Mouse (Mus musculus): ENCODE data around the gene Arap1.

The Arap1 gene

GRCm38 (mm10) chr7:101347767-101348270 is at the start of gene Arap1:
Gene Arap1 (plus strand): TSS chr7:101348067.
- WGBS: 1% methylated on average over 35 of the region's 35 CpGs

GRCm38 (mm10) chr7:101298375-101298774 is 49.5 kb upstream of the Arap1 start:
- 91% methylated on average over 3 of the region's 3 CpGs for WGBS

- WGBS: 1% methylated on average over 30 of the region's 30 CpGs
Observed at GRCm38 (mm10) chr7:101301361-101301880, 46.4 kb upstream of the Arap1 start.

GRCm38 (mm10) chr7:101301881-101302456 is 45.9 kb upstream of the Arap1 start, which contains the start of gene Atg16l2:
Gene Atg16l2 (minus strand): TSS chr7:101302251.
- under 1% methylated on average over 39 of the region's 39 CpGs for WGBS

- WGBS: 23% methylated on average over 7 of the region's 7 CpGs
Observed at GRCm38 (mm10) chr7:101302691-101303090, 45.2 kb upstream of the Arap1 start.

- WGBS: 68% methylated on average over 2 of the region's 2 CpGs
Observed at GRCm38 (mm10) chr7:101306841-101307240, 41.0 kb upstream of the Arap1 start.

- 14% methylated on average over 5 of the region's 5 CpGs for WGBS
Observed at GRCm38 (mm10) chr7:101309985-101310326, 37.9 kb upstream of the Arap1 start.

- WGBS: under 1% methylated on average over 43 of the region's 43 CpGs
Observed at GRCm38 (mm10) chr7:101310327-101311028, 37.4 kb upstream of the Arap1 start.

- WGBS: 25% methylated on average over 2 of the region's 2 CpGs
Observed at GRCm38 (mm10) chr7:101311061-101311460, 36.8 kb upstream of the Arap1 start.

- 84% methylated on average over 3 of the region's 3 CpGs for WGBS
Observed at GRCm38 (mm10) chr7:101313033-101313432, 34.8 kb upstream of the Arap1 start.

GRCm38 (mm10) chr7:101314396-101314795 is 33.5 kb upstream of the Arap1 start:
- WGBS: 33% methylated on average over 5 of the region's 5 CpGs

GRCm38 (mm10) chr7:101316591-101317001 is 31.3 kb upstream of the Arap1 start:
- 65% methylated on average over 6 of the region's 6 CpGs for WGBS

- WGBS: 65% methylated on average over 3 of the region's 3 CpGs
Observed at GRCm38 (mm10) chr7:101317014-101317413, 30.9 kb upstream of the Arap1 start, which contains the start of gene Stard10. Gene Stard10 (plus strand): TSS chr7:101317086.

GRCm38 (mm10) chr7:101318848-101319247 is 29.0 kb upstream of the Arap1 start:
- 91% methylated on average over 4 of the region's 4 CpGs for WGBS

GRCm38 (mm10) chr7:101319796-101320195 is 28.1 kb upstream of the Arap1 start:
- 92% methylated on average over 1 of the region's 1 CpGs for WGBS

- 4% methylated on average over 37 of the region's 37 CpGs for WGBS
Observed at GRCm38 (mm10) chr7:101320399-101321217, 27.3 kb upstream of the Arap1 start.

GRCm38 (mm10) chr7:101321218-101321827 is 26.5 kb upstream of the Arap1 start:
- 3% methylated on average over 49 of the region's 61 CpGs for WGBS

- 72% methylated on average over 4 of the region's 4 CpGs for WGBS
Observed at GRCm38 (mm10) chr7:101323141-101323594, 24.7 kb upstream of the Arap1 start.

GRCm38 (mm10) chr7:101324142-101324962 is 23.5 kb upstream of the Arap1 start:
- WGBS: 79% methylated on average over 6 of the region's 6 CpGs

GRCm38 (mm10) chr7:101326006-101326405 is 21.9 kb upstream of the Arap1 start:
- 96% methylated on average over 5 of the region's 5 CpGs for WGBS

GRCm38 (mm10) chr7:101327263-101327662 is 20.6 kb upstream of the Arap1 start:
- 76% methylated on average over 5 of the region's 5 CpGs for WGBS
